Mouse (Mus musculus) lung, postnatal 0 days (tissue): Measurements from ENCODE around the gene Akip1.

Experiments
- CTCF ChIP-seq: IDR thresholded peaks from 2 replicates; pipeline ENCODE4 v1.5.1; 2016; ENCODE audit warnings: antibody characterized with exemption, mild to moderate bottlenecking
- EP300 ChIP-seq: IDR thresholded peaks from 2 replicates; pipeline ENCODE4 v1.6.1; 2016; ENCODE audit warnings: antibody characterized with exemption, mild to moderate bottlenecking, control low read depth

DNA sequence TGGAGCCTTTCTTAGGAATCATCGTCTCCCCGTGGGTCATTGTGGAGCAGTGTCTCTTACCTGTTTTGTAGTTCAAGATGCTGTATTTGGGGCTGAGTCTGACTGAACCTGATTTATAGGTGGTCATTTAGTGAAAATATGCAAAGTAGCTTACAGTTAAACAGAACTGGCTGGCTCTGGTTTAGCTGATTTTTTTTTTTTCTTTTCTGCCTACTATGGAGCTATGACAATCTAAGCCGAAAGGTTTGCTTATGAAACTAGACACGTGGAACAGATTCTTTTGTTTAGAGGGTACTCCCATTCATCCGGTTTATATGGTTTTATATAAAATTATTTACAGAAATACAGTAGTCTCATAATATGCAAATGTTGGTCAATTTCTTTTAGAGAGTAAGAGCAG is 28.1 kb downstream of the Akip1 start, which contains the start of gene Ascl3:
- no peak for TF ChIP-seq CTCF
- no peak for TF ChIP-seq EP300
